Mouse (Mus musculus): ENCODE results near the gene Wfdc21.

DNA sequence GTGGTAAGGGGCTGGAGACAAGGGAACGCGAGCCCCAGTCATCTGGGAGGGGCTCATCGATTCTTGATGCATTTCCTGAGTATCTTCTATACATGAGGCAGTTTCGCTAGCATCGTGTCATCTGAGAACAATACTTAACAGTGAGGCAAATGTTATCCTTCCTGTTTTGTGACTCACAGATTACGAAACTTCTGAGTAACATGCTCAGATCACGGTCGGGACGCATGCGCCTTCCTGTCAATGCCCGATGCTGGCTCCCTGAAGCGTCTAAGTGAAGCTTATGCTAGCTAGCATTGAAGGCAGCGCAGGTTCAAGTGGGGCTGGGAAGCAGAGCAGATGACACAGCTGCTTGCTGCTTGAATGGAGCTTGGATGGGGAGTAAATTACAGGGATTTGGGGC, 42.5 kb downstream of the Wfdc21 start:
- TF ChIP-seq CTCF (IDR thresholded peaks at IDR 0.05; ENCODE audit: low read depth) (no peak), EP300 (optimal IDR thresholded peaks at IDR 0.05) (no peak)
